Mouse (Mus musculus) kidney, postnatal 25 days (tissue): ENCODE data around the gene Gm28551.
"Not testable (repeated sequence)": the region's sequence is repeated elsewhere in the genome, so short reads cannot be mapped to it uniquely, and the experiment has no call there.

Source experiments
- DNase-seq, 2 experiments: peaks; one replicate each; pipeline ENCODE4 v3.0.0; 2021; ENCODE audit warnings: mixed read lengths in 2 of 2

The Gm28551 gene

GRCm38 (mm10) chr1:53352327-53353261 is at the start of gene Gm28551, which contains the start of the genes Asdurf and Asnsd1:
Gene Gm28551 (minus strand): TSS chr1:53352667.
Gene Asdurf (minus strand): TSS chr1:53352619.
Gene Asnsd1 (minus strand): TSS chr1:53352752.
- peak; percentile 95 to 97 for DNase-seq

DNA sequence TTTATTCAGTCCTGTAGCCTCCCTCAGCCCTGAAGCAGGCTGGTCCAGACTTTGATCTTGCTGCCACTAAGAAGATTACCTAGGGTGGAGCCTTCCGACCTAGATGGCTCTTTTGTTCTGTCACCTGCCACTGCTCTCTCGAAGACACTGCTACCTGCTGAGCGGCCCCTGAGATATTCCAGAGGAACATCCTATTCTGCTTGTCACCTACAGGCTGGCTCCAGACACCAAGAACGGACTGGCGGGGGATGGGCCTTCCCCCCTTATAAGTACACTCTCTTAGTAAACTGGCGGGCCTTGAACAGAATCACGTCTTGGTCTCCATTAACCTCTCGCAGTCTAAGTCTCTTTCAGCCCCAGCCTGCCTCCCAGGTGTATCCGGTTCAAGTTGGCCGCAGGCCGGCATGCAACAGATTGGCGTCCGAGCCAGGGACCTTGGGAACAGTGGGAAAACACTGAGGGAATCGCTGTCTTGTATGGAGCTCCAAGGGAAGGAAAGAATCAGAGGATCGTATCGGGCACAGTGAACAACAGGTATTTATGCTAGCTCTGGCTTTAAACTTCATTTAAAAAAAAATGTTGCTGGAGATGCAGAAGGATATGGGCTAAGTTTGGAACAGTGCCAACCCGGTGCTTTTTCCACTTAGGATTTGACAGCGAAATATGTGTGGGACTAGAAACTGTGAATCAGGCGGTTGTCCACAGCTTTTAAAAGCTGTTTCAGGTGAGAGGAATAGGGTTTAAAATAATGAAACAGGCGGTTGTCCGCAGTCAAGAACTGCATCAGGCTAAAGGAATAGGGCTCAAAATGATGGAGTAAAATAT is 41.7 kb upstream of the Gm28551 start:
- DNase-seq, result peak; percentile 5 to 54

GRCm38 (mm10) chr1:53388762-53389161 is 36.3 kb upstream of the Gm28551 start:
- no peak for DNase-seq

DNA sequence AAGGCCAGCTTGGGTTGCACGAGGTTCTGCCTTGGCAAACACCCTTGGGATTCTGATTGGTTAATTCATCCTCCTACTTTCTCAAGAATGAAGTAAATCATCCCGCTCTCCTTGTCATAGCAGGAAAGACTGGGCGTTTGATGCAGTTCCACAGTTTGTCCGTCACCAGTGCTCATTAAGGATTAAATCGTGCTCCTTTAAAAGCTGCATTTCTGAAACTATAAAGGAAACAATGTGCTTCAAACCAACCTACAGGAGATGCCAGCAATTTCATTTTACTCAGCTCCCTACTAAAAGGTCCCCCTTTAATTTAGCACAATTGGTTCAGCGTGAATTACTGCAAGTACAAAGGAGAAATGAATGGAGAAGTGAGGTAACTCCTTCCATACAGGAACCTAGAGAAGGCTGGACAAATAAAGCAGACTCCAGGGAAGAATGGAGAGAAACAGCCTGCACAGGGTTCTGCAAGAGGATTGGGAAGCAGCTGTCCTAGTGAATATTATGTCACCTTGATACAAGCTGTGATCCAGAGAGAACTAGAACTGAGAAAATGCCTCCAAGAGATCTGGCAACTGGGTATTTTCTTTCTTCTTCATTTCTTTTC is 31.7 kb upstream of the Gm28551 start:
- DNase-seq, result no peak

DNA sequence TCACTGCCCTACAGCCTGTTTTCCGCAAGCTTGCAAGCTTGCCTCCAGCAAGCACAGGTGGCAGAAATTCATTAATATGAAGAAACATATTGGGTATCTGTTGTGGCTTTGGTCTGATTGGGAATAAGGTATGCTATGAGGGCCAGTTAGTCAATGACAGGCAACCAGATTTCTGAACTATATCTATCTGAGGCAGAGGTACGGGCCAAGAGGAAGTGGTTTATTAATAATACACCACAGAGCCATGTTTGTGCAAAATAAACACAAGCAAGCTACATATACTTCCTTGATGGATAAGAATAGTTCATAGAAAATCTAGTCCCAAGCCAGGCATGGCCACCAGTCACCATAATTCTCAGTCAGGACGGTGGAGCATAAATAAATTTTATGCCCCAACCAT is 25.3 kb upstream of the Gm28551 start:
- no peak for DNase-seq

DNA sequence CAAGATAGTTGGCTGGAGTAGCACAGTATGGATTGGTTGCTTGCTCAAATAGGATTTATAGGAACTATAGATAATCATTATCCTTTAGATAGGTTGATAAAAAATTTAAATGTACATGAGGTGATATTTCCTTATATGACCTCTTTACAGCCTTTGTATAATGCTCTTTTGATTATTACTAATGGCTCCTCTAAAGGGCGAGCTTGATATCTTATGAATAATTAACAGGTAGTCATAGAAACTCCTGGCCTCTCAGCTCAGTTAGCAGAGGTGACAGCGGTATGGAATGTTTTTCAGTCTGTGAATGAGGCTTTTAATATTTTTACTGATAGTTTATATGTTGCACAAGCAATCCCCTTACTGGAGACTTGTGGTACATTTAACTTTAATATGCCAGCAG is 23.5 kb upstream of the Gm28551 start:
- not testable (repeated sequence) for DNase-seq

DNA sequence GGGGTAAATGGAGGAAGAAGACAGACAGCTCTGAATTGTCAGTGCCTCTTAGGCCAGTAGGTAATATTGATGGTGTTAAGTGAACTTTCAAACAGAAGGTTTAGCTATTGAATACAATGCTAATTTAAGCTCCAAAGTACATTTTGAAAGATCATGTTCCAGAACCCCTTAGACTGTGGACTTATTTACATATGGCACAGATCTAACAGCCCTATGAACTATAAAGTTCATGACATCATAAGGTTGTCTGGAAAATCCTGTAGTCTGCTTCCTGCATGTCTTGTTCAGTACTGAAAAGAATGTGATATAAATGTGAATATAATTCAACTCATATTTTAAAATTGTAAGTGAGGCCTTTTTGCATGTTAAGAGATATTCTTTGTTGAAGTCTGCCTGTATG is 6.5 kb upstream of the Gm28551 start:
- no peak for DNase-seq

GRCm38 (mm10) chr1:53341071-53341470 is 11.4 kb downstream of the Gm28551 start:
- no peak for DNase-seq

GRCm38 (mm10) chr1:53337403-53337802 is 15.1 kb downstream of the Gm28551 start:
- DNase-seq, result not testable (repeated sequence)

GRCm38 (mm10) chr1:53335465-53335864 is 17.0 kb downstream of the Gm28551 start:
- no peak for DNase-seq

GRCm38 (mm10) chr1:53333527-53333926 is 18.9 kb downstream of the Gm28551 start:
- DNase-seq, result not testable (repeated sequence)

DNA sequence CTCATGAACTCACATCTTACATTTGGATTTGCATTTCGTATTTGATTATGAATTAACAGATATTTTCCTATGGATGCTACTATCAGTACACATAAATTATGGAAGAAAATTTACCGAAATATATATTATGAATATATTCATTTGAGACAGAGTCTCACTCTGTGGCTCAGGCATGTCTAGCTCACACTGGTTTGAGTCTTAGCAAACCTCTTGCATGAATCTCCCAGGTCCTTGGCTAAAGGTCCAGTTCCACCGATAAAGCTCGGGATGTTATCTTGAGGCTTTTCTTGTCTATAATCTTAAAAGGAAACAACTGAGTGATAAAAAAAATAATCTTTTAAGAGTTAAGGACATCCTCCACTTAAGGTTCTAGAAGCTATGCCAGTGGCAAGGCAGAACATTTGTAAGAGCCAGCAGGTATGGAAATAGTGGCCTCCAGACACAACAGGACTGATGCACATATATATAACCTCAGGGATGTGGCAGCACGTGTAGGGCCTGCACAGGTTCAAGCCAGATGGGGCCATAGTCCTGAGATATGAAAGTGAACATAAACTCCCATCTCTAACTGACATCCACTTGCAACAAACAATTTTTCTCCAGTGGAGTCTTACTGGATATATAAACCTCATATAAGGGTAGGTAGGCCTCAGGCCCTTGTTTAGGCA is 27.5 kb downstream of the Gm28551 start:
- DNase-seq, result no peak

- DNase-seq, result no peak
These were observed 28.2 kb downstream of the Gm28551 start for GRCm38 (mm10) chr1:53324277-53324676.

DNA sequence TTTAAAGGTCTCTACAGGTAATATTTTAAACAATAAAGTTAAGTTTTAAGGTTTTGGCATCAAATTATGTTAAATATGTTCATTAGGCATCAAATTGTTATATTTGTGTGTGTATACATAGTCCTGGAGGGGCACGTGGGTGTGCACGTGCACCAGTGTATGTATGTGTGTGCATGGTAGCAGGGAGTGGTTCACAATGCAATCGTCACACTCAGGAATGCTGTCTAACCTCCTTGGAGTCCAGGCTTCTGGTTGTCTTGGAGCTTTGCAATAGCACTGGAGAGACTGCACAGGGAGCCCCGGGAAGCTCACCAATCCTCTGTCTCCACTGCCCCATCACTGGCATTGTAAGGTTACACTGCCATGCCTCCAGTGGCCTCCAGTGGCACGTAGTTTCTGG is 29.2 kb downstream of the Gm28551 start:
- no peak for DNase-seq

- no peak for DNase-seq
These were observed 30.7 kb downstream of the Gm28551 start for GRCm38 (mm10) chr1:53321662-53322344.

- DNase-seq, result peak; percentile 91
These were observed 39.2 kb downstream of the Gm28551 start, which contains the start of gene Osgepl1 for GRCm38 (mm10) chr1:53312989-53313967. Gene Osgepl1 (plus strand): TSS chr1:53313624.

GRCm38 (mm10) chr1:53300506-53300905 is 52.0 kb downstream of the Gm28551 start:
- DNase-seq, result no peak

DNA sequence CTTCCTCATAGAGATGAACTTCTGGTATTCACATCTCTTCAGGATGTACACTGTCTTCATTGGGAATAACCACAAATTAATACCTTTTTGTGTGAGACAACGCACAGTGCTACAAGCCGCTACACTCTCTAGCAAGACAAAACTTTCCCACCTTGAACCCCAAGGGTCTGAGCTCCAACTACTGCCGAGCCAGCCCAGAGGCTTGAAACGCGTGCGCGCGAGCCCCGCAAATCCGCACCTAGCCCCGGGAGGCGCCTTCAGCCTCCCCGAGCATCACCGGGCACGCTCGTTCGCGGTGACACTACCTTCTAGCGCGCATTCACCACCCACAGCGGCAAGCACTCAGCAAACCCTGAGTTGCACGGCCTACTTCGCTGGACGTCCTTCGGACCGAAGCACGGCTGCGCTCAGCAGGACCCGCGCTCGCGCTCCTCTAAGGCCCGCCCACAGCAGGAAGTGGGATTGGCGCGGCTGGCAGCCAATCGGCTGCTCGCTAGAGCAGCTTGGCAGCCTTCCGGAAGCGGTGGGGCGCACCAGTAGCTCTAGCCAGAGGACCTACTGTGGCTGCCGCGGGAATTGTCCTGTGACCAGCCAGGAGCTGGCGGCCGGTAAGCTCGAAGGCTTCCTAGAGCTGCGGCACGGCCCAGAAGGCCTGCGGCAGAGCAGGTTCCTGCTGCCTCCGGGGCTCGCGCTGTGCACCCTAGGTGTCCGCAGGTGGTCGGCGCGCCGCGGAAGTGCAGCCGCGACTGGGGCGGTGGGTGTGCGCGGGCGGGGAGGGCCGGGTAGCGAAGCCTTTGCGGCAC is 55.7 kb downstream of the Gm28551 start, which contains the start of the genes Pms1, Ormdl1 and Gm28778:
Gene Pms1, minus strand, starts transcription at position 438 of the 803 bp plus-strand sequence.
Gene Ormdl1, plus strand, starts transcription at position 515 of the 803 bp plus-strand sequence.
Gene Gm28778, plus strand, starts transcription at position 531 of the 803 bp plus-strand sequence.
- DNase-seq, result peak; percentile 95 to 98

DNA sequence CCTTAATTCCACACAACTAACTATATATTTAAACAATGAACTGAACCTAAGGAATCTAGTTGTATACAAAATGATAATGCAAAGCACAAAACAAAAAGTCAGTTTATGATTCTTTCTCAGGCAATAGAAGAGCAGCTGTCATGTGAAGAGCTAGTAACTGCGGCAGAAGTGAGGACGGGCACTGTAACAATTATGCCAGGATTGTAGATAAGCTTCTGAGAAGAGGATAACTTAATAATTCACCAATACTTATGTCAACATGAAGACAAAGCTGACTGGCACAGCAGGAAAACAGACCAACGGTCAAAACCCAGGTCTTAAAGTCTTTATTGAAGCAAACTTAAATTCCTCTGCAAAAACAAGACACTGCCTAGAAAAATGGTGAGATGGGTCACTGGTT is 61.3 kb downstream of the Gm28551 start:
- DNase-seq, result no peak
